Mouse (Mus musculus) urinary bladder, postnatal 25 days (tissue): ENCODE data around the gene Uba2.
"Not testable (repeated sequence)": the region's sequence is repeated elsewhere in the genome, so short reads cannot be mapped to it uniquely, and the experiment has no call there.

Experiments used
- DNase-seq: peaks from one replicate; pipeline ENCODE4 v3.0.0; 2022; ENCODE audit warnings: low spot score

Uba2 gene

GRCm38 (mm10) chr7:34169454-34169853 is at the start of gene Uba2:
TSS of gene Uba2 (minus strand) at chr7:34169599.
- no peak for DNase-seq

GRCm38 (mm10) chr7:34218496-34218895 is 49.1 kb upstream of the Uba2 start:
- DNase-seq = no peak

- no peak for DNase-seq
Observed at GRCm38 (mm10) chr7:34216474-34216873, 47.1 kb upstream of the Uba2 start.

- DNase-seq = no peak
Observed at GRCm38 (mm10) chr7:34215481-34215880, 46.1 kb upstream of the Uba2 start.

GRCm38 (mm10) chr7:34214644-34215043 is 45.2 kb upstream of the Uba2 start:
- no peak for DNase-seq

- no peak for DNase-seq
Observed at GRCm38 (mm10) chr7:34213281-34213680, 43.9 kb upstream of the Uba2 start.

GRCm38 (mm10) chr7:34208027-34208745 is 38.8 kb upstream of the Uba2 start:
- DNase-seq = no peak

- no peak for DNase-seq
Observed at GRCm38 (mm10) chr7:34206331-34206730, 36.9 kb upstream of the Uba2 start.

GRCm38 (mm10) chr7:34202147-34202546 is 32.7 kb upstream of the Uba2 start:
- not testable (repeated sequence) for DNase-seq

GRCm38 (mm10) chr7:34200829-34201228 is 31.4 kb upstream of the Uba2 start:
- no peak for DNase-seq

GRCm38 (mm10) chr7:34198346-34198745 is 28.9 kb upstream of the Uba2 start:
- peak; percentile 47 for DNase-seq

GRCm38 (mm10) chr7:34196132-34197128 is 27.0 kb upstream of the Uba2 start, which contains the start of gene Pdcd2l:
TSS of gene Pdcd2l (minus strand) at chr7:34196661.
- DNase-seq = peak; percentile 96

GRCm38 (mm10) chr7:34195632-34196031 is 26.2 kb upstream of the Uba2 start:
- DNase-seq = no peak

GRCm38 (mm10) chr7:34192825-34193224 is 23.4 kb upstream of the Uba2 start:
- no peak for DNase-seq

- DNase-seq = no peak
Observed at GRCm38 (mm10) chr7:34189376-34189989, 20.1 kb upstream of the Uba2 start.

- DNase-seq = no peak
Observed at GRCm38 (mm10) chr7:34183794-34184193, 14.4 kb upstream of the Uba2 start.

- DNase-seq = peak; percentile 57
Observed at GRCm38 (mm10) chr7:34183356-34183755, 14.0 kb upstream of the Uba2 start.

- not testable (repeated sequence) for DNase-seq
Observed at GRCm38 (mm10) chr7:34176241-34176640, 6.8 kb upstream of the Uba2 start.

GRCm38 (mm10) chr7:34172251-34172650 is 2.9 kb upstream of the Uba2 start:
- DNase-seq = no peak

- peak; percentile 94 for DNase-seq
Observed at GRCm38 (mm10) chr7:34168470-34169251, 738 bp downstream of the Uba2 start.

GRCm38 (mm10) chr7:34167766-34168469 is 1.5 kb downstream of the Uba2 start:
- peak; percentile 17 for DNase-seq
